Mouse (Mus musculus): ENCODE data around the gene Efcab1.

DNA sequence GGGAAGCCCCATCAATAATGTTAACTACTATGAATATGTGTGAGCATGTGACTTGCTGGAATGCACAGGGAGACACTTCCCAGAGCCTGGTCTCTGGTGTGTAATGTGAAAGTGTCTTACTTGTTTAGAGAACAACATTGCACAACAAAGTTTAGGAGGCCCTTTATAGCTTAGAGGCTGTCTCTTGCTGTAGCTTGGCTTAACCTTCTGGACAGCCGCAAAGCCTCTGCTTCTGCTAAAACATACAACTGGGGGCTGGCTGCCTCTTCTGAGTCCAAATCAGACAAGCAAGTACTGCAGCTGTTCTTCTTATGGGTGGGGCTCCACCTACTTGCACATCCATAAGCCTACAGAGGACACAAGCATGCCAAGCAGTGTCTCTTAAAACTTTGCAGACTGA, 11.7 kb upstream of the Efcab1 start:
- no peak for TF ChIP-seq CTCF (IDR thresholded peaks at IDR 0.05; ENCODE audit: low read depth, low read length)
- no peak for TF ChIP-seq GATA1 (IDR thresholded peaks at IDR 0.05; ENCODE audit: borderline replicate concordance, low read length)

All from G1E (cell line).